Mouse (Mus musculus): Measurements from ENCODE around the gene Hist1h2ai.

Hist1h2ai gene

GRCm38 (mm10) chr13:21727948-21728572 is 11.8 kb downstream of the Hist1h2ai start:
- no peak for DNase-seq (ENCODE audit: low spot score in 2 of 2)

GRCm38 (mm10) chr13:21729544-21729943 is 13.3 kb downstream of the Hist1h2ai start:
- DNase-seq (ENCODE audit: low spot score in 2 of 2), result no peak

GRCm38 (mm10) chr13:21733466-21733865 is 17.2 kb downstream of the Hist1h2ai start:
- DNase-seq (ENCODE audit: low spot score in 2 of 2), result no peak

- peak; percentile 26 to 82 for DNase-seq (ENCODE audit: low spot score in 2 of 2)
Measured at GRCm38 (mm10) chr13:21734010-21734905, 18.0 kb downstream of the Hist1h2ai start.

- DNase-seq (ENCODE audit: low spot score in 2 of 2), result peak; percentile 61 to 79
Measured at GRCm38 (mm10) chr13:21734906-21735767, 18.9 kb downstream of the Hist1h2ai start, which contains the start of gene Hist1h4j. Gene Hist1h4j, plus strand, starts transcription at chr13:21735064.

GRCm38 (mm10) chr13:21745006-21745405 is 28.8 kb downstream of the Hist1h2ai start:
- no peak for DNase-seq (ENCODE audit: low spot score in 2 of 2)

- no peak for DNase-seq (ENCODE audit: low spot score in 2 of 2)
Measured at GRCm38 (mm10) chr13:21749387-21750158, 33.4 kb downstream of the Hist1h2ai start.

- DNase-seq (ENCODE audit: low spot score in 2 of 2), result peak; percentile 92 to 95
Measured at GRCm38 (mm10) chr13:21750159-21751017, 34.2 kb downstream of the Hist1h2ai start, which contains the start of gene Hist1h4k. Gene Hist1h4k, minus strand, starts transcription at chr13:21750505.

- no peak for DNase-seq (ENCODE audit: low spot score in 2 of 2)
Measured at GRCm38 (mm10) chr13:21751417-21751816, 35.2 kb downstream of the Hist1h2ai start.

GRCm38 (mm10) chr13:21751827-21752226 is 35.6 kb downstream of the Hist1h2ai start:
- DNase-seq (ENCODE audit: low spot score in 2 of 2), result no peak

- DNase-seq (ENCODE audit: low spot score in 2 of 2), result no peak
Measured at GRCm38 (mm10) chr13:21752356-21752755, 36.1 kb downstream of the Hist1h2ai start.

- DNase-seq (ENCODE audit: low spot score in 2 of 2), result no peak
Measured at GRCm38 (mm10) chr13:21753051-21753523, 36.9 kb downstream of the Hist1h2ai start.

- peak in 1 of 2 experiments; percentile 47 for DNase-seq (ENCODE audit: low spot score in 2 of 2)
Measured at GRCm38 (mm10) chr13:21753524-21754285, 37.5 kb downstream of the Hist1h2ai start, which contains the start of the genes Hist1h2ak and Hist1h2bn. Gene Hist1h2ak, minus strand, starts transcription at chr13:21753827. Gene Hist1h2bn, plus strand, starts transcription at chr13:21754123.

- DNase-seq (ENCODE audit: low spot score in 2 of 2), result peak in 1 of 2 experiments; percentile 21
Measured at GRCm38 (mm10) chr13:21754294-21755001, 38.2 kb downstream of the Hist1h2ai start.

- DNase-seq (ENCODE audit: low spot score in 2 of 2), result no peak
Measured at GRCm38 (mm10) chr13:21755707-21756106, 39.5 kb downstream of the Hist1h2ai start.

Measured in cerebellum, postnatal 4 days (tissue).